Mouse (Mus musculus) C2C12 (cell line): ENCODE results near the gene Cbwd1. TPM values are rescaled to one million over a fixed set of nuclear protein-coding genes. Genes with fewer than 3 reads are reported as not detected.

Experiments
- H3K27me3 ChIP-seq: one replicate; pipeline ENCODE4 v1.6.1; 2011; ENCODE audit not compliant: control insufficient read depth, insufficient read depth, insufficient read length
- H3K36me3 ChIP-seq: one replicate; pipeline ENCODE4 v1.6.1; 2011; ENCODE audit not compliant: control insufficient read depth, insufficient read depth
- H3K4me3 ChIP-seq: one replicate; pipeline ENCODE4 v1.5.1; 2011; ENCODE audit warnings: mild to moderate bottlenecking, control low read depth; ENCODE audit not compliant: poor library complexity, insufficient read depth, severe bottlenecking
- H3K79me2 ChIP-seq: one replicate; pipeline ENCODE4 v1.6.1; 2011; ENCODE audit not compliant: control insufficient read depth, insufficient read depth
- H3K79me3 ChIP-seq: one replicate; pipeline ENCODE4 v1.6.1; 2011; ENCODE audit warnings: low read depth, control low read depth
- H3ac ChIP-seq: one replicate; pipeline ENCODE3; 2011; ENCODE audit warnings: low read depth; ENCODE audit not compliant: control insufficient read depth, insufficient read length
- CEBPB ChIP-seq: IDR thresholded peaks from one replicate; pipeline ENCODE4 v1.6.1; 2011; ENCODE audit warnings: low read depth, mild to moderate bottlenecking, control low read depth, moderate library complexity
- CTCF ChIP-seq: IDR thresholded peaks from one replicate; pipeline ENCODE4 v1.5.1; 2011; ENCODE audit not compliant: control insufficient read depth, insufficient read depth, insufficient read length
- FOSL1 ChIP-seq: IDR thresholded peaks from one replicate; pipeline ENCODE4 v1.8.0; 2011; ENCODE audit warnings: mild to moderate bottlenecking, low read length; ENCODE audit not compliant: poor library complexity, insufficient read depth, severe bottlenecking
- MAX ChIP-seq: IDR thresholded peaks from one replicate; pipeline ENCODE4 v1.6.1; 2011; ENCODE audit warnings: mild to moderate bottlenecking, control low read depth
- MYOD1 ChIP-seq: IDR thresholded peaks from one replicate; pipeline ENCODE4 v1.6.1; 2011; ENCODE audit warnings: low read depth; ENCODE audit not compliant: control insufficient read depth, insufficient read length
- MYOG ChIP-seq: IDR thresholded peaks from one replicate; pipeline ENCODE4 v1.6.1; 2011; ENCODE audit not compliant: control insufficient read depth, insufficient read length; ENCODE audit errors: extremely low read depth
- USF1 ChIP-seq: IDR thresholded peaks from one replicate; pipeline ENCODE4 v1.6.1; 2011; ENCODE audit warnings: low read depth, mild to moderate bottlenecking, control low read depth, moderate library complexity
- polyA plus RNA-seq: library from polyadenylated mRNA; unstranded; fragments of >200 nt; fragmentation: generic; extraction: Trizol; gene quantifications from one replicate; pipeline ENCODE4 v1.2.1, GENCODE M21; 2012; ENCODE audit warnings: missing spikeins

Cbwd1 gene
- polyA plus RNA-seq, 1 experiment, result 10.4 TPM

- Histone ChIP-seq H3ac (no peak overlapping the region), H3K79me3 (no peaks in the 10 kb centered on the region), H3K27me3 (no peaks in the 10 kb centered on the region), H3K79me2 (peaks cover 5% of the 10 kb centered on the region), H3K36me3 (no peaks in the 10 kb centered on the region), H3K4me3 (no peak overlapping the region)
- TF ChIP-seq MYOG (no peak), FOSL1 (peak; percentile 85), MAX (no peak), USF1 (no peak), MYOD1 (peak; percentile 27), CEBPB (peak; percentile 67), CTCF (no peak)
Measured at GRCm38 (mm10) chr19:24994900-24995299, 33.5 kb upstream of the Cbwd1 start.

- TF ChIP-seq MAX (no peak), FOSL1 (no peak), CTCF (no peak), USF1 (no peak), MYOD1 (no peak), MYOG (no peak), CEBPB (no peak)
- no peak overlapping the region for H3ac ChIP-seq
- no peaks in the 10 kb centered on the region for H3K79me3 ChIP-seq
- no peaks in the 10 kb centered on the region for H3K79me2 ChIP-seq
- no peak overlapping the region for H3K4me3 ChIP-seq
- no peaks in the 10 kb centered on the region for H3K27me3 ChIP-seq
- H3K36me3 ChIP-seq, result no peaks in the 10 kb centered on the region
Measured at GRCm38 (mm10) chr19:24993526-24993925, 32.1 kb upstream of the Cbwd1 start.

- Histone ChIP-seq H3K27me3 (no peaks in the 10 kb centered on the region), H3K4me3 (no peak overlapping the region), H3K79me3 (no peaks in the 10 kb centered on the region), H3K79me2 (no peaks in the 10 kb centered on the region), H3K36me3 (no peaks in the 10 kb centered on the region), H3ac (no peak overlapping the region)
- TF ChIP-seq CTCF (no peak), FOSL1 (no peak)
Measured at GRCm38 (mm10) chr19:24990138-24990822, 28.9 kb upstream of the Cbwd1 start.

GRCm38 (mm10) chr19:24988831-24989230, 27.4 kb upstream of the Cbwd1 start:
- no peaks in the 10 kb centered on the region for H3K27me3 ChIP-seq
- H3K79me2 ChIP-seq, result no peaks in the 10 kb centered on the region
- TF ChIP-seq USF1 (no peak), CEBPB (no peak), MAX (no peak), MYOG (no peak), MYOD1 (no peak), CTCF (no peak), FOSL1 (no peak)
- H3ac ChIP-seq, result no peak overlapping the region
- no peaks in the 10 kb centered on the region for H3K79me3 ChIP-seq
- H3K36me3 ChIP-seq, result no peaks in the 10 kb centered on the region
- no peak overlapping the region for H3K4me3 ChIP-seq

GRCm38 (mm10) chr19:24987355-24987754, 25.9 kb upstream of the Cbwd1 start:
- no peaks in the 10 kb centered on the region for H3K36me3 ChIP-seq
- no peaks in the 10 kb centered on the region for H3K79me3 ChIP-seq
- no peaks in the 10 kb centered on the region for H3K27me3 ChIP-seq
- H3K79me2 ChIP-seq, result no peaks in the 10 kb centered on the region
- TF ChIP-seq FOSL1 (no peak), MAX (no peak), CTCF (no peak), MYOG (no peak), CEBPB (no peak), MYOD1 (no peak), USF1 (no peak)
- no peak overlapping the region for H3ac ChIP-seq
- H3K4me3 ChIP-seq, result no peak overlapping the region

- Histone ChIP-seq H3K4me3 (no peak overlapping the region), H3ac (no peak overlapping the region), H3K36me3 (no peaks in the 10 kb centered on the region), H3K79me3 (no peaks in the 10 kb centered on the region), H3K79me2 (no peaks in the 10 kb centered on the region), H3K27me3 (no peaks in the 10 kb centered on the region)
- TF ChIP-seq MYOD1, result no peak
- TF ChIP-seq FOSL1, result no peak
- TF ChIP-seq MAX, result no peak
- TF ChIP-seq CEBPB, result no peak
- no peak for TF ChIP-seq CTCF
- TF ChIP-seq USF1, result no peak
- no peak for TF ChIP-seq MYOG
Measured at GRCm38 (mm10) chr19:24985045-24985444, 23.6 kb upstream of the Cbwd1 start.
